Mouse (Mus musculus) heart, postnatal 0 days (tissue): ENCODE data around the gene Gid8. TPM values are rescaled to one million over a fixed set of nuclear protein-coding genes. Genes with fewer than 3 reads are reported as not detected.
A peak's percentile ranks its signal among the peaks of the same experiment; 100 is the strongest.

Experiments
- ATAC-seq: fragments of 200-750 bp; cut with Nextera tagmentation; 2 replicates; pipeline ENCODE4 v1.8.0; 2017; ENCODE audit warnings: low read depth, moderate number of reproducible peaks, moderate library complexity; ENCODE audit not compliant: insufficient read depth
- DNase-seq: peaks from one replicate; pipeline ENCODE4 v3.0.0-alpha.2; 2016; ENCODE audit warnings: low spot score
- H3K27ac ChIP-seq: fragments of 300-500 bp; sonication (generic); 2 replicates; pipeline ENCODE4 v1.5.1; 2014; ENCODE audit warnings: low read depth, mild to moderate bottlenecking
- H3K27me3 ChIP-seq: fragments of 300-500 bp; sonication (generic); 2 replicates; pipeline ENCODE4 v1.6.1; 2014; ENCODE audit warnings: low read length, mixed read lengths; ENCODE audit not compliant: control insufficient read depth, insufficient read depth
- H3K36me3 ChIP-seq: fragments of 300-500 bp; sonication (generic); replicated peaks from 2 replicates; pipeline ENCODE4 v1.6.1; 2014; ENCODE audit warnings: low read length, mixed read lengths; ENCODE audit not compliant: control insufficient read depth, insufficient read depth
- H3K4me1 ChIP-seq: fragments of 300-500 bp; sonication (generic); 2 replicates; pipeline ENCODE4 v1.6.1; 2014; ENCODE audit warnings: antibody characterized with exemption; ENCODE audit not compliant: control insufficient read depth, insufficient read depth
- H3K4me2 ChIP-seq: fragments of 300-500 bp; sonication (generic); 2 replicates; pipeline ENCODE4 v1.6.1; 2014; ENCODE audit warnings: low read depth, mild to moderate bottlenecking, low read length, moderate library complexity
- H3K4me3 ChIP-seq: fragments of 300-500 bp; sonication (generic); 2 replicates; pipeline ENCODE4 v1.5.1; 2014; ENCODE audit warnings: low read depth, low read length
- H3K9ac ChIP-seq: fragments of 300-500 bp; sonication (generic); replicated peaks from 2 replicates; pipeline ENCODE4 v1.6.1; 2014; ENCODE audit warnings: low read depth, low read length, mixed read lengths
- H3K9me3 ChIP-seq: fragments of 300-500 bp; sonication (generic); replicated peaks from 2 replicates; pipeline ENCODE4 v1.6.1; 2016; ENCODE audit warnings: low read length; ENCODE audit not compliant: control insufficient read depth
- CTCF ChIP-seq: IDR thresholded peaks from 2 replicates; pipeline ENCODE4 v1.5.1; 2016; ENCODE audit warnings: antibody characterized with exemption, control low read depth, low read depth
- EP300 ChIP-seq: IDR thresholded peaks from 2 replicates; pipeline ENCODE4 v1.6.1; 2016; ENCODE audit warnings: antibody characterized with exemption, low read depth
- WGBS: fragments of 180-500 bp; shearing (Covaris S2); extraction: QIAGEN DNeasy Blood & Tissue Kit; methylation state at CpG from one replicate; pipeline ENCODE4 v1.1.7; 2014; 5-methylcytosine and 5-hydroxymethylcytosine counted together
- polyA plus RNA-seq: library from polyadenylated mRNA; unstranded; fragments of >200 nt; fragmentation: Nextera tagmentation; extraction: Ambion mirVana; gene quantifications from 2 replicates; pipeline ENCODE4 v1.2.1, GENCODE M21; 2015
- total RNA-seq: library from RNA; depleted of rRNA; stranded (reverse); fragments of >200 nt; gene quantifications from 2 replicates; pipeline ENCODE4 v1.2.3, GENCODE M21; 2014; ENCODE audit warnings: low replicate concordance

Gid8 gene
- total and polyA plus RNA-seq, 2 experiments from 2014 or later: 26.7 to 51.9 TPM

DNA sequence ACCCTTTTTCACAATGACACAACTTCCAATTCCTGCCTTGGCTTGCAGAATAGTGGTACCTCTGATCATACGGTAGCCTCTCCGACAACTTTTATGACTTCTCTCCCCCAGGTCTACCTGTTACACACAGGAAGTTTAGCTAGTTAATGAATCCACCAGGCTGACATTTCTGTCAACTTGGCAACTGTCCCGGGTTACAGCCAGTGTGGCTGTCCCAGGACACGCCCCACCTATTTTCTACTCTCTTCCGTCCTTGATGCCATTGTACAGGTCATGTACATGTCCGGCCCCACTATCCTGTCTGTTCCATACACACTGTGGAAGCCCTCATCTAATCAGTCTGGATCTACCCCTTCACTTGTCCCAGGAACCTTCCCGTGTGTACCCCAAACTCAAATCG lies 5.3 kb upstream of the Gid8 start:
- Histone ChIP-seq H3K27me3 (no peaks in the 10 kb centered on the region), H3K36me3 (no peaks in the 10 kb centered on the region), H3K4me3 (no peak overlapping the region), H3K4me2 (peak overlapping the region; percentile 27), H3K9me3 (no peaks in the 10 kb centered on the region), H3K4me1 (peaks cover 53% of the 10 kb centered on the region), H3K27ac (peak overlapping the region; percentile 83), H3K9ac (no peak overlapping the region; the same call in 1 of the 2 replicates)
- no peak for TF ChIP-seq EP300
- no peak for TF ChIP-seq CTCF
- no peak for ATAC-seq
- peak; percentile 61 for DNase-seq
- WGBS: 46% methylated on average over 8 of the region's 8 CpGs

DNA sequence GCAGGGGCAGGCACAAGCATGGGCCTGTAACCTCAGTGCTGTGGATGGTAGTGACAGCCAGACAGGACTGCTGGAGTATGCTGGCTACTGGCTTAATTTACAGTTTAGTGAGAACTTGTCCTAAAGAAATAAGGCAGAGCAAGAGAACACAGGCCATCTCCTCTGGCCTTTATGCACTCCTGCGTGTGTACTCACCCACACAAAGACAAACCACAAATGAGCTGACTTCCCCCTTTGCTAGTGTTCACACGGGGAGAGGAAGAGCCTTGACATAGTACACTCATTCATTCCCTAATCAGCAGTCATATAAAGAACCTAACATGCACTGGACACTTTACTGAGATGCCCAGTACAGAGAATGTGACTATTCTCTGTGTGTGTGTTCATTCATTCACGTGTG lies 4.9 kb upstream of the Gid8 start:
- WGBS: 64% methylated on average over 3 of the region's 3 CpGs
- peak overlapping the region; percentile 27 for H3K4me2 ChIP-seq
- H3K9ac ChIP-seq: 0 out of 2 replicates have a peak overlapping the region, but pooled peaks have one; percentile 18
- H3K4me1 ChIP-seq: peaks cover 49% of the 10 kb centered on the region
- TF ChIP-seq CTCF: no peak
- no peak for TF ChIP-seq EP300
- no peaks in the 10 kb centered on the region for H3K9me3 ChIP-seq
- H3K27me3 ChIP-seq: no peaks in the 10 kb centered on the region
- DNase-seq (no peak), ATAC-seq (no peak)
- no peak overlapping the region for H3K4me3 ChIP-seq
- H3K36me3 ChIP-seq: no peaks in the 10 kb centered on the region
- H3K27ac ChIP-seq: peak overlapping the region; percentile 83

DNA sequence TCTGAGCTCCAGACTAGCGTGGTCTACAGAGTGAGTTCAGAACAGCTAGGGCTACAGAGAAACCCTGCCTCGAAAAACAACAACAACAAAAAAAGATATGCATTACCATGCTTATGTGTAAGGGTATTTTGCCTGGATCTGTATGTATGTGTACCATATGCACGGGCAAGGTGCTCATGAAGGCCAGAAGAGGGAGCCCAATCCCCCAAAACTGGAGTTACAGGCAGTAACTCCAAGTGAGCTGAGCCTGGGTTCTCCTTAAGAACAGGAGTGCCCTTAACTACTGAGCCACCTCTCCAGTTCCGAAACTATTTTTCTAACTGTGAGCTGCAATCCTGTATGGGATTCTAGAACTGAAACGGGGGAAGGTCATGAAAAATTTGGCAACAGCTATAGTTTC lies 3.9 kb upstream of the Gid8 start:
- TF ChIP-seq EP300 (no peak), CTCF (no peak)
- Histone ChIP-seq H3K9ac (no peak overlapping the region), H3K9me3 (no peaks in the 10 kb centered on the region), H3K4me2 (no peak overlapping the region), H3K27me3 (no peaks in the 10 kb centered on the region), H3K36me3 (no peaks in the 10 kb centered on the region), H3K4me1 (peaks cover 41% of the 10 kb centered on the region), H3K4me3 (no peak overlapping the region), H3K27ac (no peak overlapping the region)
- DNase-seq (no peak), ATAC-seq (no peak)
- WGBS: 93% methylated on average over 5 of the region's 5 CpGs

DNA sequence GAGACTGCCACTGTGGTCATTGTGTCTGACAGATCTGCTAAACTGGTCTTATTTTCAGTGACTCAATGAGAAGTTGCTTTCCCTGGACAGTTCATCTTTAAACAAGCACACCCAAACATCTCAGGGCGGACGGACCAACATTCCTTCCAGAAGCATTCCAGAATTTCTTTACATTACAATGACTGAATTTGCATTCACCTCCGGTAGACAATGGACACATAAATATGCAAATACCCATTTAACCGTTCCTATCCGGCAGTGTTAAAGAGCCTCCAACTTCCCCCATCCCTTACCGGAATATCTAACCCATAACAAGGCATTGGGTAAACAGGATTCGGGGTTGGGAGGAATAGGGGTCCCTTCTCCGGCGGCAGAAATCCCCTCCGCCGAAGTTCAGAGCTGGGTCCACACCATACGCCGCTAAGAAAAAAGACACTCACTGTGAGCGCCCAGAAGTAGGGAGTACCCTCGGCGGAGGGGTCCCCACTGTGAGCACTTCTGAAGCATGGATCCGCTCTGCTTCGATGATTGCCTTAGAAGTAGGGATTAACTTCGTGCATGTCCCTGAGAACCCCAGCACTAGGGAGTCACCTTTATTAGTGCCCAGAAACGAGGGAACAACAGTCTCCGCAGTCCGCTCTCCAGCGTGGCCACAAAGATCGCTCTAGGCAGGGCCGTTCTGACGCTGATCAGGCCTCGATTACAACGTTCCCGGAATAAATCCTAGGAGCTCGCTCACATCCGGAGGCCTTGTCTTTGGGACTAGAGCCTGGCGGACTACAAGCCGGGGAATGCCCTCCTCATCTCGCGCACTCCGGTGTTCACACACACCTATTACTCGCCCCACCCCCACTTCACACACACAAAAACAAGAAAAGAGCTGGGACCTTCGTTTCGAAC lies 644 bp upstream of the Gid8 start:
- Histone ChIP-seq H3K4me3 (peak overlapping the region; percentile 97), H3K27ac (peak overlapping the region; percentile 90), H3K9ac (peak overlapping the region; percentile 99), H3K9me3 (no peaks in the 10 kb centered on the region), H3K36me3 (peaks cover 13% of the 10 kb centered on the region), H3K4me2 (peak overlapping the region; percentile 86), H3K27me3 (no peaks in the 10 kb centered on the region), H3K4me1 (peaks cover 27% of the 10 kb centered on the region)
- DNase-seq: peak; percentile 46
- under 1% methylated on average over 39 of the region's 39 CpGs for WGBS
- TF ChIP-seq CTCF (no peak), EP300 (no peak)
- peak; percentile 42 for ATAC-seq

DNA sequence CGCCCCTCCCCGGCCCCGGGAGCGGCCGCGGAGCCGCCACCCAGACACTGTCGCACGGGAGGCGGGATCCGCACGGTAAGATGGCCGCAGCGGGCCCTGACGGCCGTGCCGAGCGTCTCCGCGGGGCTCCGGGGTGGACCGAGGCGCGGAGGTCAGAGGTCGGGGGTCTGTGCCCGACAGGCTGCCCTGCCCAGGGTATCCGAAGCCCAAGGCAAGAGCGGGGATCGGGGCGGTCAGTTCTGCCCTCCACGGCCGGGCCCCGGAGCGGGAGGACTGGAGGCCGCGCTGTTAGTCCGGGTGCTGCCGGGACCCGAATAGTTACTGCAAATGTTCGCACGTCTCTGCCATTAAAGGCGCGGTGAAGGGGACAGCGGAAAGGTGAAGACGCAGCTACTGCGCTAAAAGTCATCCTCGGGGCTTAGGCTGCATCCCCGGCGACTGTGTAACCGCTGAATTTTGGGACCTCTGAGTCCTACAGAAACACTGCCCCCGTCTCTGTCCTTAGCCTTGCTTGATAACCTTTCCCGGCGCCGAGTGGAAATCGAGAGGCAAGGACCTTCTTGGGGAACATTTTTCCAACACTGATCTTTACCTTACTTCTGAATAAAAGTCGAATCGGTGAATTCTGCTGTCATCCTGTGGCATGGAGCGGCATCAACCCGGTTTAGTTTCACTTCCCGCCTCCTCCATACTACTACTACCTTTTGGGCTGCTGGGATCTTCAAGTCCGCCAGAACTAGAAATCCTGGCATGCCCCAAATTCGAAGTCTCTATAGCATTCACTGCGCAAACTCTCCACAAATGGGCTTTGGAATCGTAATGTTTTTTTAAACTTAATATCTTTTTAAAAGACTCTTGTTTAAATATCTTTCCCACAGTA lies 599 bp downstream of the Gid8 start:
- Histone ChIP-seq H3K27me3 (no peaks in the 10 kb centered on the region), H3K9me3 (no peaks in the 10 kb centered on the region), H3K4me3 (peak overlapping the region; percentile 97), H3K36me3 (peaks cover 20% of the 10 kb centered on the region), H3K4me2 (peak overlapping the region; percentile 62), H3K4me1 (peaks cover 15% of the 10 kb centered on the region), H3K9ac (peak overlapping the region; percentile 99), H3K27ac (peak overlapping the region; percentile 94)
- no peak; the same call in 1 of the 2 replicates for ATAC-seq
- TF ChIP-seq CTCF (no peak), EP300 (no peak)
- WGBS: 2% methylated on average over 64 of the region's 64 CpGs
- no peak for DNase-seq
